Mouse (Mus musculus) lung, postnatal 0 days (tissue): ENCODE measurements around the gene Serhl.

Experiments used
- CTCF ChIP-seq: IDR thresholded peaks from 2 replicates; pipeline ENCODE4 v1.5.1; 2016; ENCODE audit warnings: antibody characterized with exemption, mild to moderate bottlenecking
- EP300 ChIP-seq: IDR thresholded peaks from 2 replicates; pipeline ENCODE4 v1.6.1; 2016; ENCODE audit warnings: antibody characterized with exemption, mild to moderate bottlenecking, control low read depth

GRCm38 (mm10) chr15:83160561-83160960 is 71.3 kb downstream of the Serhl start:
- TF ChIP-seq CTCF (no peak), EP300 (no peak)
